Mouse (Mus musculus) ES-E14 (cell line): ENCODE results near the gene Rrm2.

Experiments used
- CHD2 ChIP-seq: IDR thresholded peaks from 2 replicates; pipeline ENCODE4 v1.6.1; 2014; ENCODE audit warnings: mild to moderate bottlenecking, low read depth, low read length, inconsistent platforms
- HCFC1 ChIP-seq: IDR thresholded peaks from 2 replicates; pipeline ENCODE4 v1.6.1; 2012; ENCODE audit warnings: low read length, inconsistent platforms, borderline replicate concordance; ENCODE audit not compliant: insufficient read depth
- MAFK ChIP-seq: IDR thresholded peaks from 2 replicates; pipeline ENCODE4 v1.6.1; 2014; ENCODE audit warnings: mild to moderate bottlenecking, low read depth, low read length, inconsistent platforms; ENCODE audit not compliant: insufficient read depth

DNA sequence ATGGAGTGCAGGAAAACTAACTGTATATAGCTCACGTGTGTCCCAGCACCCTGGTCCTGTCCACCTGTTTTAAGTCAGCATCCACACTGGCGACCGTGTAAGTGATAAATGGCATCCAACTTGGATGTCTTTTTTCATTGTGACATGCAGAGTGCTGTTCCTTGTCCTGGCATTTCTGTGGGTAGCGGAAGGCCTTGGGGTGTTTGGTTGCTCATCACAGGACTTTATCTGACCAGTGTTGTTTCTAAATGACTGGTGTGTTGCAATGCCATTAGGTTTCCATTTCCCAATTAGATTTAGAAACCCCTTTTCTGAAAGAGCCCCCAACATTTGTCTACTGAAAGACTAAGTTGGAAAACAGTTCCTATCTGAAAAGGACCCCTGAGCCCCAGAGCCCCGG lies 45.9 kb upstream of the Rrm2 start:
- TF ChIP-seq CHD2 (no peak), MAFK (no peak), HCFC1 (no peak)
